Mouse (Mus musculus): ENCODE measurements around the gene Etnk2.

Etnk2 gene

GRCm38 (mm10) chr1:133351762-133352161, 11.6 kb upstream of the Etnk2 start:
- no peak for DNase-seq (ENCODE audit: low spot score)

- DNase-seq (ENCODE audit: low spot score), result peak; percentile 23
These were observed 10.0 kb upstream of the Etnk2 start for GRCm38 (mm10) chr1:133353371-133353809.

GRCm38 (mm10) chr1:133355469-133355868, 7.9 kb upstream of the Etnk2 start:
- DNase-seq (ENCODE audit: low spot score), result no peak

GRCm38 (mm10) chr1:133355912-133356311, 7.5 kb upstream of the Etnk2 start:
- DNase-seq (ENCODE audit: low spot score), result no peak

- DNase-seq (ENCODE audit: low spot score), result no peak
These were observed 7.0 kb upstream of the Etnk2 start for GRCm38 (mm10) chr1:133356330-133356729.

- DNase-seq (ENCODE audit: low spot score), result no peak
These were observed 2.4 kb upstream of the Etnk2 start for GRCm38 (mm10) chr1:133361006-133361405.

- DNase-seq (ENCODE audit: low spot score), result no peak
These were observed 1.3 kb upstream of the Etnk2 start for GRCm38 (mm10) chr1:133362103-133362502.

GRCm38 (mm10) chr1:133364022-133364630, 754 bp downstream of the Etnk2 start:
- DNase-seq (ENCODE audit: low spot score), result no peak

- no peak for DNase-seq (ENCODE audit: low spot score)
These were observed 1.5 kb downstream of the Etnk2 start for GRCm38 (mm10) chr1:133364890-133365289.

- DNase-seq (ENCODE audit: low spot score), result no peak
These were observed 3.7 kb downstream of the Etnk2 start for GRCm38 (mm10) chr1:133366951-133367605.

- no peak for DNase-seq (ENCODE audit: low spot score)
These were observed 4.5 kb downstream of the Etnk2 start for GRCm38 (mm10) chr1:133367606-133368488.

GRCm38 (mm10) chr1:133368644-133369043, 5.3 kb downstream of the Etnk2 start:
- DNase-seq (ENCODE audit: low spot score), result no peak

- no peak for DNase-seq (ENCODE audit: low spot score)
These were observed 7.0 kb downstream of the Etnk2 start for GRCm38 (mm10) chr1:133370352-133370751.

GRCm38 (mm10) chr1:133371431-133371830, 8.1 kb downstream of the Etnk2 start:
- DNase-seq (ENCODE audit: low spot score), result no peak

GRCm38 (mm10) chr1:133372113-133372512, 8.7 kb downstream of the Etnk2 start:
- no peak for DNase-seq (ENCODE audit: low spot score)

GRCm38 (mm10) chr1:133375696-133376346, 12.4 kb downstream of the Etnk2 start:
- no peak for DNase-seq (ENCODE audit: low spot score)

- DNase-seq (ENCODE audit: low spot score), result no peak
These were observed 14.2 kb downstream of the Etnk2 start for GRCm38 (mm10) chr1:133377547-133377946.

GRCm38 (mm10) chr1:133379254-133379985, 16.0 kb downstream of the Etnk2 start:
- no peak for DNase-seq (ENCODE audit: low spot score)

- DNase-seq (ENCODE audit: low spot score), result no peak
These were observed 16.6 kb downstream of the Etnk2 start for GRCm38 (mm10) chr1:133379986-133380320.

- DNase-seq (ENCODE audit: low spot score), result no peak
These were observed 17.1 kb downstream of the Etnk2 start for GRCm38 (mm10) chr1:133380347-133381065.

GRCm38 (mm10) chr1:133382008-133382407, 18.6 kb downstream of the Etnk2 start:
- peak; percentile 58 for DNase-seq (ENCODE audit: low spot score)
